Mouse (Mus musculus) R1 (cell line): ENCODE results near the gene Klk4.
A peak's percentile ranks its signal among the peaks of the same experiment; 100 is the strongest.

Experiments
- DNase-seq: peaks from one replicate; pipeline ENCODE4 v3.0.0-alpha.2; 2018; ENCODE audit warnings: low read depth, low spot score

Gene Klk4

GRCm38 (mm10) chr7:43919559-43920451 lies 38.8 kb downstream of the Klk4 start:
- peak; percentile 66 for DNase-seq

- no peak for DNase-seq
Measured at GRCm38 (mm10) chr7:43920582-43920981, 39.6 kb downstream of the Klk4 start.

GRCm38 (mm10) chr7:43921087-43921486 lies 40.1 kb downstream of the Klk4 start:
- no peak for DNase-seq

- DNase-seq = no peak
Measured at GRCm38 (mm10) chr7:43921941-43922340, 41.0 kb downstream of the Klk4 start.

GRCm38 (mm10) chr7:43925985-43926384 lies 45.0 kb downstream of the Klk4 start:
- DNase-seq = peak; percentile 79

GRCm38 (mm10) chr7:43928521-43928920 lies 47.6 kb downstream of the Klk4 start:
- peak; percentile 68 for DNase-seq

- peak; percentile 38 for DNase-seq
Measured at GRCm38 (mm10) chr7:43932337-43932736, 51.4 kb downstream of the Klk4 start.

- DNase-seq = no peak
Measured at GRCm38 (mm10) chr7:43933440-43933839, 52.5 kb downstream of the Klk4 start, which contains the start of gene Klk15. Klk15 (plus strand) TSS chr7:43933740.

GRCm38 (mm10) chr7:43934747-43935146 lies 53.8 kb downstream of the Klk4 start:
- no peak for DNase-seq
